Mouse (Mus musculus): ENCODE results near the gene P2ry4. TPM values are rescaled to one million over a fixed set of nuclear protein-coding genes. Genes with fewer than 3 reads are reported as not detected.
A peak's percentile ranks its signal among the peaks of the same experiment; 100 is the strongest.

The P2ry4 gene
- total RNA-seq (2015; ENCODE audit: low replicate concordance) = not detected in 2 replicates
- not detected in 2 replicates for total RNA-seq (2017; ENCODE audit: low replicate concordance)

- ATAC-seq (replicated peaks; ENCODE audit: low FRiP score, poor library complexity, severe bottlenecking) = no peak
Measured at GRCm38 (mm10) chrX:100594791-100595190, at the start of gene P2ry4. Gene P2ry4 (minus strand): TSS chrX:100594869.

GRCm38 (mm10) chrX:100638477-100638876, 43.8 kb upstream of the P2ry4 start:
- no peak for ATAC-seq (replicated peaks; ENCODE audit: low FRiP score, poor library complexity, severe bottlenecking)

- no peak for ATAC-seq (replicated peaks; ENCODE audit: low FRiP score, poor library complexity, severe bottlenecking)
Measured at GRCm38 (mm10) chrX:100629076-100629475, 34.4 kb upstream of the P2ry4 start.

- peak; percentile 99 for ATAC-seq (replicated peaks; ENCODE audit: low FRiP score, poor library complexity, severe bottlenecking)
Measured at GRCm38 (mm10) chrX:100625802-100626793, 31.4 kb upstream of the P2ry4 start, which contains the start of gene Pdzd11. Gene Pdzd11 (minus strand): TSS chrX:100626568.

GRCm38 (mm10) chrX:100625546-100625801, 30.8 kb upstream of the P2ry4 start, which contains the start of gene Kif4:
Gene Kif4 (plus strand): TSS chrX:100625737.
- no peak for ATAC-seq (replicated peaks; ENCODE audit: low FRiP score, poor library complexity, severe bottlenecking)

GRCm38 (mm10) chrX:100625146-100625545, 30.5 kb upstream of the P2ry4 start:
- no peak for ATAC-seq (replicated peaks; ENCODE audit: low FRiP score, poor library complexity, severe bottlenecking)

GRCm38 (mm10) chrX:100624242-100624641, 29.6 kb upstream of the P2ry4 start:
- 0 out of 2 replicates have a peak, but pooled peaks have one; percentile 22 for ATAC-seq (replicated peaks; ENCODE audit: low FRiP score, poor library complexity, severe bottlenecking)

- ATAC-seq (replicated peaks; ENCODE audit: low FRiP score, poor library complexity, severe bottlenecking) = no peak
Measured at GRCm38 (mm10) chrX:100621366-100621765, 26.7 kb upstream of the P2ry4 start.

GRCm38 (mm10) chrX:100618488-100618887, 23.8 kb upstream of the P2ry4 start:
- ATAC-seq (replicated peaks; ENCODE audit: low FRiP score, poor library complexity, severe bottlenecking) = no peak

- no peak for ATAC-seq (replicated peaks; ENCODE audit: low FRiP score, poor library complexity, severe bottlenecking)
Measured at GRCm38 (mm10) chrX:100605314-100605713, 10.6 kb upstream of the P2ry4 start, which contains the start of gene Arr3. Gene Arr3 (plus strand): TSS chrX:100605497.

GRCm38 (mm10) chrX:100599755-100600154, 5.1 kb upstream of the P2ry4 start:
- no peak for ATAC-seq (replicated peaks; ENCODE audit: low FRiP score, poor library complexity, severe bottlenecking)

GRCm38 (mm10) chrX:100597439-100597838, 2.8 kb upstream of the P2ry4 start:
- no peak for ATAC-seq (replicated peaks; ENCODE audit: low FRiP score, poor library complexity, severe bottlenecking)

GRCm38 (mm10) chrX:100571951-100572350, 22.7 kb downstream of the P2ry4 start, which contains the start of gene Awat1:
Gene Awat1 (plus strand): TSS chrX:100572251.
- ATAC-seq (replicated peaks; ENCODE audit: low FRiP score, poor library complexity, severe bottlenecking) = no peak

- ATAC-seq (replicated peaks; ENCODE audit: low FRiP score, poor library complexity, severe bottlenecking) = no peak
Measured at GRCm38 (mm10) chrX:100565696-100566095, 29.0 kb downstream of the P2ry4 start.

- ATAC-seq (replicated peaks; ENCODE audit: low FRiP score, poor library complexity, severe bottlenecking) = no peak
Measured at GRCm38 (mm10) chrX:100556026-100556425, 38.6 kb downstream of the P2ry4 start.

Other genes with a start within 250 kb of the P2ry4 start
- gene Otud6a, start 165.9 kb downstream of the P2ry4 start, total RNA-seq (2015; ENCODE audit: low replicate concordance) = not detected in 2 replicates
- gene Otud6a, start 165.9 kb downstream of the P2ry4 start, total RNA-seq (2017; ENCODE audit: low replicate concordance) = not detected in 2 replicates
- not detected in 2 replicates for gene Awat2, start 152.2 kb downstream of the P2ry4 start, total RNA-seq (2015; ENCODE audit: low replicate concordance)
- gene Awat2, start 152.2 kb downstream of the P2ry4 start, total RNA-seq (2017; ENCODE audit: low replicate concordance) = not detected in 2 replicates
- gene Igbp1, start 100.6 kb downstream of the P2ry4 start, total RNA-seq (2015; ENCODE audit: low replicate concordance) = 16.6 and 23.5 TPM in 2 replicates
- 9.7 and 19.5 TPM in 2 replicates for gene Igbp1, start 100.6 kb downstream of the P2ry4 start, total RNA-seq (2017; ENCODE audit: low replicate concordance)
- 0.84 TPM in 1 of 2 replicates, not detected in the other for gene Dgat2l6, start 70.0 kb downstream of the P2ry4 start, total RNA-seq (2015; ENCODE audit: low replicate concordance)
- gene Dgat2l6, start 70.0 kb downstream of the P2ry4 start, total RNA-seq (2017; ENCODE audit: low replicate concordance) = not detected in 2 replicates
- gene Awat1, start 22.6 kb downstream of the P2ry4 start, total RNA-seq (2015; ENCODE audit: low replicate concordance) = not detected in 2 replicates
- gene Awat1, start 22.6 kb downstream of the P2ry4 start, total RNA-seq (2017; ENCODE audit: low replicate concordance) = 0.64 TPM in 1 of 2 replicates, not detected in the other
- not detected in 2 replicates for gene Arr3, start 10.6 kb upstream of the P2ry4 start, total RNA-seq (2015; ENCODE audit: low replicate concordance)
- not detected in 2 replicates for gene Arr3, start 10.6 kb upstream of the P2ry4 start, total RNA-seq (2017; ENCODE audit: low replicate concordance)
- gene Kif4, start 30.9 kb upstream of the P2ry4 start, total RNA-seq (2015; ENCODE audit: low replicate concordance) = 137 and 151 TPM in 2 replicates
- gene Kif4, start 30.9 kb upstream of the P2ry4 start, total RNA-seq (2017; ENCODE audit: low replicate concordance) = 205 and 247 TPM in 2 replicates
- 84.3 and 91.5 TPM in 2 replicates for gene Pdzd11, start 31.7 kb upstream of the P2ry4 start, total RNA-seq (2015; ENCODE audit: low replicate concordance)
- gene Pdzd11, start 31.7 kb upstream of the P2ry4 start, total RNA-seq (2017; ENCODE audit: low replicate concordance) = 49.3 and 52.7 TPM in 2 replicates
- gene Gdpd2, start 135.0 kb upstream of the P2ry4 start, total RNA-seq (2015; ENCODE audit: low replicate concordance) = 1.3 and 9.7 TPM in 2 replicates
- 6.9 and 18.0 TPM in 2 replicates for gene Gdpd2, start 135.0 kb upstream of the P2ry4 start, total RNA-seq (2017; ENCODE audit: low replicate concordance)
- gene Dlg3, start 172.9 kb upstream of the P2ry4 start, total RNA-seq (2015; ENCODE audit: low replicate concordance) = 0.72 TPM in 1 of 2 replicates, not detected in the other
- gene Dlg3, start 172.9 kb upstream of the P2ry4 start, total RNA-seq (2017; ENCODE audit: low replicate concordance) = 0.45 and 0.77 TPM in 2 replicates